Mouse (Mus musculus): ENCODE results near the gene Ifit3. TPM values are rescaled to one million over a fixed set of nuclear protein-coding genes. Genes with fewer than 3 reads are reported as not detected.
A peak's percentile ranks its signal among the peaks of the same experiment; 100 is the strongest.
"Not testable (repeated sequence)": the region's sequence is repeated elsewhere in the genome, so short reads cannot be mapped to it uniquely, and the experiment has no call there.

Ifit3 gene
- 13.3 and 15.9 TPM in 2 replicates for polyA plus RNA-seq (2012; rRNA removed)

DNA sequence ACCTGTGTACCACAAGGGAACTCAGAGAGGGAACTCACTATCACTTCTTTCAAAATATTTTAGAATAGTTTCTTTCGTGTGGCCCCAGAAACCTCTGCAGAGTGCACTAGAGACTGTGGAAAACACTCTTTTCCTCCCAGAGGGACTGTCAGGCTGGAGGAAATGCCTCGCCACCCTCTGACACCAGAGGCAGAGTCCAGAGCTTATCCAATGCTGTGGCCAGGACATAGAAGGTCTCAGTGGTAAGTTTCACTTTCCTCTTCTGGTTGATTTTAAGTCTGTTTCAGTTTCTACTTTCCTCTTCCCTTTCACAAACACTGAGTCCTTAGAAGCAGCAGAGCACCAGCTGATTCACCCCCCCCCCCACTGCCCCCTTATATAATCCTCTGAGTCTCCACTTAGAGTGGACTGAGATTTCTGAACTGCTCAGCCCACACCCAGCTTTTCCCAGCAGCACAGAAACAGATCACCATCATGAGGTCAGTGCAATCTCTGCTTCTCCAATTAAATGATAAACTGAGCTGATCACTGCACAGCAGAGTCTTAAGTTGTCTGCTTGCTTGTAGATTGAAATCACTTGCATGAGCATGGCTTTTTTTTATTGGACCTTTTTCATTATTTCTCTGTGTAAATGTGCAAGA lies at the start of gene Ifit3:
TSS of gene Ifit3 (plus strand) at position 406 of the 641 bp plus-strand sequence.
- not testable (repeated sequence) for H3K4me1 ChIP-seq (ENCODE audit: control insufficient read depth, insufficient read depth, low read length); H3K27me3 ChIP-seq (ENCODE audit: control insufficient read depth, insufficient read depth, low read length); H3K4me3 ChIP-seq (replicated peaks; ENCODE audit: insufficient read depth, low read depth, low read length); DNase-seq; H3K27ac ChIP-seq (ENCODE audit: insufficient read depth, low read length)
- 54% methylated on average over 2 of the region's 2 CpGs for WGBS

DNA sequence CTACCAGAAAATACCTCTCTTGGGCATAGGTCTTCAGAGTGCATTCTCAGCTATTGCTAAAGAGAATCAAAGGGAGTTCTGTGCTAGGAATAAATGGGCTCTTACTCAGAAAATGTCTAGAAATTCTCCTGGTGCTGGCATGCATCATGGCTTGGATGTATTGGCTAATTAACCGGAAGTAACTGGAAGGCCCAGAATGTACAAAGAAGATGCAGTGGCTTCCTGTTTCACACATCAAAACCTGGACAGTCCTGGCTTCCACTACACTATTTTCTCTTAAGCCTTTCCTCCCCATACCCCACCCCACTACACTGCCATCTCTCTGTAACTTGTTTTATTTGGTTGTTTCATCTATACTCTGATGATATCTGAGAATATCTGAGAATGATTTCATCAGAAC lies 43.9 kb upstream of the Ifit3 start:
- TF ChIP-seq POLR2A (IDR thresholded peaks at IDR 0.05; ENCODE audit: borderline replicate concordance, insufficient read depth, low read length) (no peak), CTCF (IDR thresholded peaks at IDR 0.05; ENCODE audit: borderline replicate concordance, insufficient read depth, low read depth, low read length) (no peak)
- WGBS: 87% methylated on average over 1 of the region's 1 CpGs
- no peak overlapping the region for H3K4me3 ChIP-seq (replicated peaks; ENCODE audit: insufficient read depth, low read depth, low read length)
- no peaks in the 10 kb centered on the region for H3K27me3 ChIP-seq (ENCODE audit: control insufficient read depth, insufficient read depth, low read length)
- H3K27ac ChIP-seq (ENCODE audit: insufficient read depth, low read length): no peak overlapping the region
- no peaks in the 10 kb centered on the region for H3K4me1 ChIP-seq (ENCODE audit: control insufficient read depth, insufficient read depth, low read length)
- DNase-seq: no peak

DNA sequence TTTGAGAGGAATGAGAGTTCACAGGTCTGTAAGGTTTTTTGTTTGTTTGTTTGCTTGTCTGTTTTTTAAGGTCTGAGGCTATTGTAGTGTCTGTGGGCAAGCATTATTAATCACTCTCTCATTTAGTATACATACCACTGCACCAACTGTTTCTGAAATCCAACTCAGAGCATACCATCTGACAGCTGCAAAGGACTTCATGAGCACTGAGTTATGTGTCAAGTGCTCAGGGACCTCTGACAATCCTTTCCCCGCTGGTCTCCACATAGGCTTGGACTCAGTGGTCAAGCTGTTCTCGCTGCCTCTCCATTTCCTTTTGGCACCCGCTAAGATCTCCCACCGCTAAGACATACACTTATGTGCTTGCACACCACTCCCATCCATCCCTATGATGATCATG lies 37.1 kb upstream of the Ifit3 start:
- TF ChIP-seq CTCF (IDR thresholded peaks at IDR 0.05; ENCODE audit: borderline replicate concordance, insufficient read depth, low read depth, low read length): no peak
- no peak for TF ChIP-seq POLR2A (IDR thresholded peaks at IDR 0.05; ENCODE audit: borderline replicate concordance, insufficient read depth, low read length)
- H3K27ac ChIP-seq (ENCODE audit: insufficient read depth, low read length): no peak overlapping the region
- no peaks in the 10 kb centered on the region for H3K27me3 ChIP-seq (ENCODE audit: control insufficient read depth, insufficient read depth, low read length)
- no peak for DNase-seq
- 80% methylated on average over 4 of the region's 4 CpGs for WGBS
- no peak overlapping the region for H3K4me3 ChIP-seq (replicated peaks; ENCODE audit: insufficient read depth, low read depth, low read length)
- no peaks in the 10 kb centered on the region for H3K4me1 ChIP-seq (ENCODE audit: control insufficient read depth, insufficient read depth, low read length)

DNA sequence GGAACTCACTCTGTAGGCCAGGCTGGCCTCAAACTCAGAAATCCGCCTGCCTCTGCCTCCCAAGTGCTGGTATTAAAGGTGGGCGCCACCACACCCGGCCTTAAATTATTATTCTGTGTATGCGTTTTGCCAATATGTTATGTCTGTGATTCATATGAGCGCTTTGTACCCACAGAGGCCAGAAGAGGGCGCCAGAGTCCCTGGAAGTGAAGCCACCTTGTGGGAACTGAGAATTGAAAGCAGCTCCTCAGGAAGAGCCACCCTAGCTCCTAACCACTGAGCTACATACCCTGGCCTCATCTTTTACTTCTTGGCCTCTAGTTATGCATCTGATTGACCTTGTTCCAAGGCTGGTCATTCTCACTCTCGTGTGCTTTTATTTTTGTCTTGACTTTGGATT lies 35.4 kb upstream of the Ifit3 start:
- H3K4me1 ChIP-seq (ENCODE audit: control insufficient read depth, insufficient read depth, low read length): no peaks in the 10 kb centered on the region
- H3K4me3 ChIP-seq (replicated peaks; ENCODE audit: insufficient read depth, low read depth, low read length): no peak overlapping the region
- TF ChIP-seq POLR2A (IDR thresholded peaks at IDR 0.05; ENCODE audit: borderline replicate concordance, insufficient read depth, low read length): no peak
- TF ChIP-seq CTCF (IDR thresholded peaks at IDR 0.05; ENCODE audit: borderline replicate concordance, insufficient read depth, low read depth, low read length): peak; percentile 59
- DNase-seq: peak; percentile 36 to 49
- H3K27ac ChIP-seq (ENCODE audit: insufficient read depth, low read length): no peak overlapping the region
- WGBS: 30% methylated on average over 7 of the region's 7 CpGs
- H3K27me3 ChIP-seq (ENCODE audit: control insufficient read depth, insufficient read depth, low read length): no peaks in the 10 kb centered on the region

DNA sequence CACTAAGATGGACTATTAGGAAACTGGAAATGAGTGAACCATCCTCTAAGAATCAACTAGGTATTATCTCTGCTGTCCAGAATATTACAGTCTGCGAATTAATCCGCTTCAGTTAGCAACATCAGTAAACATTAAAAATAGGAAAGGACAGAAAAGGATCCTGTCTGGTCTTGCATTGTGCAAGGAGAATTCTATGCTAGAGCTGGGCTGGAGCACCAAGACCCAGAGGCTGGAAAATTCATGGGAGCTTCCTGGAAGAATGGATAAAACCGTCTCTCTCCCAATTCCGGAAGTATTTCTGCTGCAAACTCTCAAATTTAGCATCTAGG lies 33.2 kb upstream of the Ifit3 start:
- H3K27me3 ChIP-seq (ENCODE audit: control insufficient read depth, insufficient read depth, low read length): no peaks in the 10 kb centered on the region
- peak overlapping the region; percentile 59 for H3K4me3 ChIP-seq (replicated peaks; ENCODE audit: insufficient read depth, low read depth, low read length)
- H3K27ac ChIP-seq (ENCODE audit: insufficient read depth, low read length): no peak overlapping the region
- H3K4me1 ChIP-seq (ENCODE audit: control insufficient read depth, insufficient read depth, low read length): no peaks in the 10 kb centered on the region
- no peak for DNase-seq
- no peak for TF ChIP-seq CTCF (IDR thresholded peaks at IDR 0.05; ENCODE audit: borderline replicate concordance, insufficient read depth, low read depth, low read length)
- no peak for TF ChIP-seq POLR2A (IDR thresholded peaks at IDR 0.05; ENCODE audit: borderline replicate concordance, insufficient read depth, low read length)
- 27% methylated on average over 4 of the region's 4 CpGs for WGBS

DNA sequence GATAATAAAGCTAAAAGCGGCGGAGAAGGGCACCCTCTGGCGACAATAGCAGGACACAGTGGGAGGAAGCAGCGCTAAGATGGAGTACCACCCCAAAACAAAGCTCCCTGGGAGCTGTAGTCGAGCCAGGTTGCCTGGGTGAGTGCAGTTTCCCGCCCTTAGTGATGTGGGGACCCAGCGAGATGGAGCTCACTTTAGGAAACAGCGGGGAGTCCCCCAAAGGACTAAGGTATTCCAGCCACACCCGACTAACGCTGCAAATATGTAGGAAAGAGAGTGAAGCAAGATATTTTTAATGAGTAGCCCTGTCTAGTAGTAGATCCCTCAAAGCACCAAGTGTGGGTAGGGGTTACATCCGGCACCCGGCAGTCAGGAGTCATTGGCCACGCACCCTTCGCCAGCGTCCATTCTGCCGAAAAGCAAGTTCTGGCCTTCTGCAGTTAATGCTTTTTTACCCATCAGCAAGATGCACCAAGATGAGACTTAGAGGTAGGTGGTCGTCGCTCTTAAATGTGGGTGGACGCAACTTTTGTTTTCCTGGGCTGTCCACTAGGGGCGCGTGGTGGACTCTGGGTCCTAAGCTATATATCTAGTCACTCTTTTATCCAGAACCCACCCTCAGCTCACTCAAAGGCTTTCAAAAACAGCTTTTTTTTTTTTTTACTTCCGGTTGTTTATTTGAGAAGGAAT lies 32.7 kb upstream of the Ifit3 start, which contains the start of gene Ifit2:
TSS of gene Ifit2 (plus strand) at position 161 of the 690 bp plus-strand sequence.
- Histone ChIP-seq H3K4me3 (replicated peaks; ENCODE audit: insufficient read depth, low read depth, low read length) (peak within 1 kb of the TSS; percentile 59), H3K27me3 (ENCODE audit: control insufficient read depth, insufficient read depth, low read length) (no peaks in the 10 kb centered on the region), H3K4me1 (ENCODE audit: control insufficient read depth, insufficient read depth, low read length) (no peaks in the 10 kb centered on the region), H3K27ac (ENCODE audit: insufficient read depth, low read length) (no peak within 1 kb of the TSS)
- DNase-seq: peak; percentile 47 to 55
- TF ChIP-seq POLR2A (IDR thresholded peaks at IDR 0.05; ENCODE audit: borderline replicate concordance, insufficient read depth, low read length) (no peak), CTCF (IDR thresholded peaks at IDR 0.05; ENCODE audit: borderline replicate concordance, insufficient read depth, low read depth, low read length) (peak; percentile 53)
- WGBS: under 1% methylated on average over 22 of the region's 22 CpGs

DNA sequence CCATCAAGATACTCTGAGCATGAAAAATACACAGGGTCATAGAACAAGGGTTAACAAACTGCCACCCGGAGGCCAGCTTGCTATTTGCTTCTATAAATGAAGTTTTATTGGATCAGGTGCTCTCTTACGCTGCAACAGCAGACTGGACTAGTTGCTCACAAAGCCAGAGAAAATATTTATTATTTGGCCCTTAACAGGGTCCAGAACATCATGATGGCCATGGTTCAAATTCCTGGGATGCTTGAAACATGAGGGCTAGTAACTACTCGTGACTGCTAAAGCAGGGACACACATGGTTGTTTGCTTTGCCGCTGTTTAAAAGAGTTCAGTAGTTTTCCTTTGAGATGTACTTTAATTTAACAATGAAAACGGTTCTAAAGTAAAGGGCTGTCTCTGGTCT lies 31.4 kb upstream of the Ifit3 start:
- Histone ChIP-seq H3K4me1 (ENCODE audit: control insufficient read depth, insufficient read depth, low read length) (no peaks in the 10 kb centered on the region), H3K4me3 (replicated peaks; ENCODE audit: insufficient read depth, low read depth, low read length) (no peak overlapping the region), H3K27me3 (ENCODE audit: control insufficient read depth, insufficient read depth, low read length) (no peaks in the 10 kb centered on the region), H3K27ac (ENCODE audit: insufficient read depth, low read length) (no peak overlapping the region)
- DNase-seq: no peak
- TF ChIP-seq CTCF (IDR thresholded peaks at IDR 0.05; ENCODE audit: borderline replicate concordance, insufficient read depth, low read depth, low read length) (no peak), POLR2A (IDR thresholded peaks at IDR 0.05; ENCODE audit: borderline replicate concordance, insufficient read depth, low read length) (no peak)
- 55% methylated on average over 5 of the region's 5 CpGs for WGBS

DNA sequence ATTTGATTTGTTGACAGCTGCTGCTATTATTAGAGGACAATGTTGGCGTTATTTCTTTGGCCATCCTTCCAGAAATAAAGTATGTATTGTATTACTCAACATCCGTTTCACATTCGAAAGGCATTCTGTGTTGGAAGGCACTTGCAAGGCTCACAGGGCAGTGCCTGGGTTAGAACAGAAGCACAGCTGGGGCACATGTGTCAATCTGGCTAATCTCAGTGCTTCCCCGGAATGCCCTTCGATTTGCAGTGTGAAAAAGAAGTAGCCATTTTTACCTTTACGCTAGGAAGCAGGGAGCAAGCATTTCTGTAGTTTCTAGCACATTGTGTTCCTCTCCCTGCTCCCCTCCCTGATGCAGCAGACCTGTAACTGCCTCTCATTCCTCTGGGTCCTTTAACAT lies 30.3 kb upstream of the Ifit3 start:
- H3K27me3 ChIP-seq (ENCODE audit: control insufficient read depth, insufficient read depth, low read length): no peaks in the 10 kb centered on the region
- WGBS: 43% methylated on average over 6 of the region's 6 CpGs
- H3K4me1 ChIP-seq (ENCODE audit: control insufficient read depth, insufficient read depth, low read length): no peaks in the 10 kb centered on the region
- DNase-seq: no peak
- no peak overlapping the region for H3K27ac ChIP-seq (ENCODE audit: insufficient read depth, low read length)
- no peak overlapping the region for H3K4me3 ChIP-seq (replicated peaks; ENCODE audit: insufficient read depth, low read depth, low read length)
- TF ChIP-seq POLR2A (IDR thresholded peaks at IDR 0.05; ENCODE audit: borderline replicate concordance, insufficient read depth, low read length): no peak
- TF ChIP-seq CTCF (IDR thresholded peaks at IDR 0.05; ENCODE audit: borderline replicate concordance, insufficient read depth, low read depth, low read length): no peak
